Mouse (Mus musculus) CH12.LX (cell line): Measurements from ENCODE around the gene Pdilt. TPM values are rescaled to one million over a fixed set of nuclear protein-coding genes. Genes with fewer than 3 reads are reported as not detected.

Source experiments
- DNase-seq: peaks from one replicate; pipeline ENCODE4 v3.0.0-alpha.2; 2013; ENCODE audit errors: extremely low read depth
- H3K27ac ChIP-seq: 2 replicates; pipeline ENCODE4 v1.5.1; 2012; ENCODE audit warnings: low read depth, mild to moderate bottlenecking, control low read depth, moderate library complexity; ENCODE audit not compliant: insufficient read depth
- H3K27me3 ChIP-seq: replicated peaks from 2 replicates; pipeline ENCODE3; 2012; ENCODE audit warnings: inconsistent platforms
- H3K36me3 ChIP-seq, 2 experiments: replicated peaks in 1 of 2; 2 replicates each; pipeline versions ENCODE3 to v1.6.1; 2012; ENCODE audit warnings: inconsistent platforms in 1 of 2, low read length in 1 of 2, mild to moderate bottlenecking in 1 of 2, mixed read lengths in 1 of 2, moderate library complexity in 1 of 2; ENCODE audit not compliant: control insufficient read depth in 1 of 2, insufficient read depth in 1 of 2
- H3K4me1 ChIP-seq, 2 experiments: 2 replicates each; pipeline ENCODE4 v1.6.1; 2012; ENCODE audit warnings: inconsistent platforms in 1 of 2, moderate library complexity in 1 of 2; ENCODE audit not compliant: insufficient read depth in 2 of 2, control insufficient read depth in 1 of 2
- H3K4me2 ChIP-seq: 2 replicates; pipeline ENCODE4 v1.6.1; 2012; ENCODE audit warnings: low read depth, mild to moderate bottlenecking, control low read depth; ENCODE audit not compliant: poor library complexity, insufficient read depth, severe bottlenecking
- H3K4me3 ChIP-seq, 3 experiments: fragments of 150-350 bp in 1 of 3; sonication (generic) in 1 of 3; replicated peaks in 1 of 3; 2 replicates each; pipeline versions ENCODE3 to v1.5.1; 2011 to 2012; ENCODE audit warnings: low read depth in 2 of 3, low read length in 2 of 3, mild to moderate bottlenecking in 2 of 3, moderate library complexity in 2 of 3, control low read depth in 1 of 3, improper control_type of control experiment in 1 of 3, inconsistent platforms in 1 of 3, mixed read lengths in 1 of 3; ENCODE audit not compliant: poor library complexity in 1 of 3
- H3K79me2 ChIP-seq: replicated peaks from 2 replicates; pipeline ENCODE4 v1.6.1; 2012; ENCODE audit warnings: mild to moderate bottlenecking, moderate library complexity; ENCODE audit not compliant: control insufficient read depth, poor library complexity, insufficient read depth, severe bottlenecking; ENCODE audit errors: extremely low read depth
- H3K9ac ChIP-seq: 2 replicates; pipeline ENCODE4 v1.6.1; 2012; ENCODE audit warnings: low read depth, mild to moderate bottlenecking, control low read depth, moderate library complexity; ENCODE audit not compliant: insufficient read depth
- H3K9me3 ChIP-seq: replicated peaks from 2 replicates; pipeline ENCODE3; 2012; ENCODE audit warnings: low read length, inconsistent platforms, mixed read lengths
- BHLHE40 ChIP-seq: IDR thresholded peaks from 2 replicates; pipeline ENCODE4 v1.6.1; 2011; ENCODE audit warnings: mild to moderate bottlenecking, low read depth, low read length, improper control_type of control experiment
- EP300 ChIP-seq: IDR thresholded peaks from 2 replicates; pipeline ENCODE4 v1.6.1; 2011; ENCODE audit warnings: low read length, improper control_type of control experiment
- MXI1 ChIP-seq: IDR thresholded peaks from 2 replicates; pipeline ENCODE4 v1.6.1; 2011; ENCODE audit warnings: mild to moderate bottlenecking, low read depth, low read length, improper control_type of control experiment
- SMC3 ChIP-seq: IDR thresholded peaks from 2 replicates; pipeline ENCODE4 v1.6.1; 2011; ENCODE audit warnings: low read depth, low read length, improper control_type of control experiment
- TCF12 ChIP-seq: IDR thresholded peaks from 2 replicates; pipeline ENCODE4 v1.6.1; 2014; ENCODE audit warnings: low read depth, mild to moderate bottlenecking, inconsistent platforms, low read length, improper control_type of control experiment
- UBTF ChIP-seq: IDR thresholded peaks from 2 replicates; pipeline ENCODE4 v1.6.1; 2012; ENCODE audit warnings: low read depth, mild to moderate bottlenecking, inconsistent platforms, low read length, improper control_type of control experiment, moderate library complexity
- USF1 ChIP-seq: IDR thresholded peaks from 2 replicates; pipeline ENCODE4 v1.6.1; 2014; ENCODE audit warnings: low read depth, mild to moderate bottlenecking, inconsistent platforms, low read length, improper control_type of control experiment
- dilution Hi-C: fragments of 300-500 bp; cut with MboI; formaldehyde crosslinking; loops from 2 replicates; pipeline ENCODE4 v1.14.3; 2020; ENCODE audit warnings: low sequenced_read_pairs; ENCODE audit not compliant: extremely low pct_unique_long_range_greater_than_20kb, extremely low pct_ligation_motif_present
- in situ Hi-C: fragments of 300-500 bp; cut with MboI; formaldehyde crosslinking; loops from 3 replicates; pipeline ENCODE4 v1.14.3; 2019; ENCODE audit warnings: low sequenced_read_pairs, low pct_ligation_motif_present, low pct_unique_long_range_greater_than_20kb, mixed read lengths
- polyA plus RNA-seq: library from polyadenylated mRNA; unstranded; fragments of >175 nt; gene quantifications from 2 replicates; pipeline ENCODE4 v1.2.1, GENCODE M21; 2012; ENCODE audit warnings: low read depth; ENCODE audit not compliant: insufficient read length
- total RNA-seq, 2 experiments: library from RNA; depleted of rRNA; stranded (reverse); fragments of 300-350 nt in 1 of 2; fragments of >200 nt in 1 of 2; gene quantifications; 2 replicates each; pipeline ENCODE4 v1.2.3; 2012 to 2014

Pdilt gene
- total and polyA plus RNA-seq, 3 experiments: not detected

GRCm38 (mm10) chr7:119441938-119442337 is 81.4 kb downstream of the Pdilt start:
- dilution Hi-C loops: no loop called here
- no peak overlapping the region for H3K4me2 ChIP-seq
- no peak overlapping the region for H3K27ac ChIP-seq
- peaks cover 48% of the 10 kb centered on the region for H3K27me3 ChIP-seq
- no peak for DNase-seq
- in situ Hi-C loops: no loop called here
- H3K4me1 ChIP-seq: peaks cover 0 to 11% of the 10 kb centered on the region in 2 experiments; a peak in 2 of 4 replicates
- no peaks in the 10 kb centered on the region for H3K79me2 ChIP-seq
- TF ChIP-seq USF1 (no peak), MXI1 (no peak), UBTF (no peak), BHLHE40 (no peak), TCF12 (no peak), EP300 (no peak), SMC3 (no peak)
- no peak overlapping the region for H3K9ac ChIP-seq
- no peak overlapping the region for H3K4me3 ChIP-seq
- no peaks in the 10 kb centered on the region for H3K9me3 ChIP-seq
- H3K36me3 ChIP-seq: no peaks in the 10 kb centered on the region

Other genes with a start within 250 kb of the Pdilt start
- not detected in 2 replicates for gene Gp2, start 64.2 kb downstream of the Pdilt start, total RNA-seq (2012; rRNA removed)
- not detected in 2 replicates for gene Gp2, start 64.2 kb downstream of the Pdilt start, total RNA-seq (2014; rRNA removed)
- not detected in 2 replicates for gene Gp2, start 64.2 kb downstream of the Pdilt start, polyA plus RNA-seq
- gene Umod, start 44.2 kb downstream of the Pdilt start, total RNA-seq (2012; rRNA removed): not detected in 2 replicates
- not detected in 2 replicates for gene Umod, start 44.2 kb downstream of the Pdilt start, total RNA-seq (2014; rRNA removed)
- not detected in 2 replicates for gene Umod, start 44.2 kb downstream of the Pdilt start, polyA plus RNA-seq
- gene Acsm5, start 4.0 kb downstream of the Pdilt start, total RNA-seq (2012; rRNA removed): not detected in 2 replicates
- not detected in 2 replicates for gene Acsm5, start 4.0 kb downstream of the Pdilt start, total RNA-seq (2014; rRNA removed)
- gene Acsm5, start 4.0 kb downstream of the Pdilt start, polyA plus RNA-seq: not detected in 2 replicates
- not detected in 2 replicates for gene Acsm2, start 30.9 kb upstream of the Pdilt start, total RNA-seq (2012; rRNA removed)
- gene Acsm2, start 30.9 kb upstream of the Pdilt start, total RNA-seq (2014; rRNA removed): not detected in 2 replicates
- not detected in 2 replicates for gene Acsm2, start 30.9 kb upstream of the Pdilt start, polyA plus RNA-seq
- not detected in 2 replicates for gene Acsm1, start 83.5 kb upstream of the Pdilt start, total RNA-seq (2012; rRNA removed)
- gene Acsm1, start 83.5 kb upstream of the Pdilt start, total RNA-seq (2014; rRNA removed): not detected in 2 replicates
- not detected in 2 replicates for gene Acsm1, start 83.5 kb upstream of the Pdilt start, polyA plus RNA-seq
- not detected in 2 replicates for gene Acsm4, start 166.5 kb upstream of the Pdilt start, total RNA-seq (2012; rRNA removed)
- not detected in 2 replicates for gene Acsm4, start 166.5 kb upstream of the Pdilt start, total RNA-seq (2014; rRNA removed)
- not detected in 2 replicates for gene Acsm4, start 166.5 kb upstream of the Pdilt start, polyA plus RNA-seq
- gene Thumpd1, start 197.3 kb upstream of the Pdilt start, total RNA-seq (2012; rRNA removed): 49.3 and 62.3 TPM in 2 replicates
- gene Thumpd1, start 197.3 kb upstream of the Pdilt start, total RNA-seq (2014; rRNA removed): 105 and 115 TPM in 2 replicates
- 102 and 120 TPM in 2 replicates for gene Thumpd1, start 197.3 kb upstream of the Pdilt start, polyA plus RNA-seq
- 0.13 and 0.17 TPM in 2 replicates for gene Acsm3, start 237.4 kb upstream of the Pdilt start, total RNA-seq (2012; rRNA removed)
- not detected in 2 replicates for gene Acsm3, start 237.4 kb upstream of the Pdilt start, total RNA-seq (2014; rRNA removed)
- 0.69 and 0.78 TPM in 2 replicates for gene Acsm3, start 237.4 kb upstream of the Pdilt start, polyA plus RNA-seq